Mouse (Mus musculus) liver, embryonic 14.5 days (tissue): ENCODE measurements around the gene Arfgef2. TPM values are rescaled to one million over a fixed set of nuclear protein-coding genes. Genes with fewer than 3 reads are reported as not detected.

Source experiments
- ATAC-seq: fragments of 200-750 bp; cut with Nextera tagmentation; 2 replicates; pipeline ENCODE4 v1.8.0; 2017; ENCODE audit warnings: moderate number of reproducible peaks, mild to moderate bottlenecking, moderate library complexity; ENCODE audit not compliant: insufficient read depth
- DNase-seq, 3 experiments: peaks; one replicate each; pipeline ENCODE4 v3.0.0-alpha.2; 2012 to 2013; ENCODE audit warnings: low read depth in 3 of 3, low spot score in 3 of 3
- H3K27ac ChIP-seq: fragments of 300-500 bp; sonication (generic); 2 replicates; pipeline ENCODE4 v1.5.1; 2014; ENCODE audit warnings: moderate library complexity, mild to moderate bottlenecking, control low read depth, inconsistent platforms
- H3K27me3 ChIP-seq: fragments of 300-500 bp; sonication (generic); 2 replicates; pipeline ENCODE4 v1.6.1; 2014; ENCODE audit warnings: mild to moderate bottlenecking, low read length, moderate library complexity; ENCODE audit not compliant: control insufficient read depth, insufficient read depth
- H3K36me3 ChIP-seq: fragments of 300-500 bp; sonication (generic); replicated peaks from 2 replicates; pipeline ENCODE4 v1.6.1; 2014; ENCODE audit warnings: low read depth; ENCODE audit not compliant: control insufficient read depth, insufficient read depth
- H3K4me1 ChIP-seq, 2 experiments: fragments of 200-500 bp in 1 of 2; fragments of 300-500 bp in 1 of 2; sonication (generic) in 1 of 2; replicated peaks; 2 replicates each; pipeline ENCODE4 v1.6.1; 2012 to 2014; ENCODE audit warnings: antibody characterized with exemption in 1 of 2, inconsistent platforms in 1 of 2, low read length in 1 of 2; ENCODE audit not compliant: control insufficient read depth in 2 of 2, insufficient read depth in 2 of 2
- H3K4me2 ChIP-seq: fragments of 300-500 bp; sonication (generic); 2 replicates; pipeline ENCODE4 v1.6.1; 2014; ENCODE audit warnings: low read depth, mild to moderate bottlenecking, control low read depth, moderate library complexity
- H3K4me3 ChIP-seq, 2 experiments: fragments of 200-500 bp in 1 of 2; fragments of 300-500 bp in 1 of 2; sonication (generic) in 1 of 2; 2 replicates each; pipeline ENCODE4 v1.5.1; 2012 to 2014; ENCODE audit warnings: low read depth in 2 of 2, low read length in 2 of 2, mild to moderate bottlenecking in 2 of 2, control low read depth in 1 of 2, inconsistent platforms in 1 of 2, moderate library complexity in 1 of 2; ENCODE audit not compliant: insufficient read depth in 1 of 2
- H3K9ac ChIP-seq: fragments of 300-500 bp; sonication (generic); replicated peaks from 2 replicates; pipeline ENCODE4 v1.6.1; 2014; ENCODE audit warnings: mild to moderate bottlenecking, control low read depth, moderate library complexity
- H3K9me3 ChIP-seq: fragments of 300-500 bp; sonication (generic); 2 replicates; pipeline ENCODE4 v1.6.1; 2016; ENCODE audit warnings: low read length, mixed read lengths; ENCODE audit not compliant: control insufficient read depth
- CTCF ChIP-seq: IDR thresholded peaks from 2 replicates; pipeline ENCODE4 v1.5.1; 2016; ENCODE audit warnings: antibody characterized with exemption, low read depth, control low read depth
- EP300 ChIP-seq: IDR thresholded peaks from 2 replicates; pipeline ENCODE4 v1.6.1; 2016; ENCODE audit warnings: antibody characterized with exemption, low read depth
- WGBS: fragments of 180-500 bp; shearing (Covaris S2); extraction: QIAGEN DNeasy Blood & Tissue Kit; methylation state at CpG from one replicate; pipeline ENCODE4 v1.1.7; 2014; ENCODE audit not compliant: insufficient replicate concordance; 5-methylcytosine and 5-hydroxymethylcytosine counted together
- polyA plus RNA-seq, 2 experiments: library from polyadenylated mRNA; depleted of rRNA in 1 of 2; stranded (reverse) in 1 of 2; unstranded in 1 of 2; fragments of >200 nt; fragmentation: Nextera tagmentation in 1 of 2; extraction: Ambion mirVana in 1 of 2; gene quantifications; 2 replicates each; pipeline versions ENCODE4 v1.2.1 to v1.2.3; 2012 to 2014

Arfgef2 gene
- polyA plus RNA-seq, 2 experiments = 4.8 to 5.5 TPM

- Histone ChIP-seq H3K4me3 (no peak overlapping the region), H3K9me3 (no peaks in the 10 kb centered on the region; the same call in 1 of the 2 replicates), H3K27ac (no peak overlapping the region), H3K36me3 (peaks cover 39% of the 10 kb centered on the region), H3K4me1 (no peaks in the 10 kb centered on the region), H3K27me3 (no peaks in the 10 kb centered on the region), H3K9ac (no peak overlapping the region), H3K4me2 (no peak overlapping the region)
- 83% methylated on average over 8 of the region's 8 CpGs for WGBS
- TF ChIP-seq CTCF (no peak), EP300 (no peak)
- no peak for DNase-seq
- ATAC-seq = no peak
Measured at GRCm38 (mm10) chr2:166855771-166856170, 50.4 kb downstream of the Arfgef2 start.

DNA sequence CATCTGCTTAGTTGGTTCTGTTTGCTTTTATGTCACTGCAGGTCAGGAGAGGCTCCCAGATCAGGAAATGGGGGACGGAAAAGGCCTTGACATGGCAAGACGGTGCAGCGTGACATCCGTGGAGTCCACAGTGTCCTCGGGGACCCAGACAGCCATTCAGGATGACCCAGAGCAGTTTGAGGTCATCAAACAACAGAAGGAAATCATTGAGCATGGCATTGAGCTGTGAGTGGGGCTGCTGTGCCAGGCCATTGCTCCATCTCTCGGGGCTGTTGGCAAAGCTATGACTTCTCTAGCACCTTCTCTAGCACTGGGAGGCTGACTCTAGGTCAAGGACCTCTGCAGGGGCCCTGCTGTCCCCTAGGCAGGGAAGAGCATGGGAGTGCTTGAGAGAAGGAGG, 51.0 kb downstream of the Arfgef2 start:
- Histone ChIP-seq H3K4me3 (no peak overlapping the region), H3K4me2 (no peak overlapping the region), H3K9me3 (no peaks in the 10 kb centered on the region; the same call in 1 of the 2 replicates), H3K27me3 (no peaks in the 10 kb centered on the region), H3K36me3 (peaks cover 39% of the 10 kb centered on the region), H3K4me1 (no peaks in the 10 kb centered on the region), H3K27ac (no peak overlapping the region), H3K9ac (no peak overlapping the region)
- ATAC-seq (no peak), DNase-seq (no peak)
- no peak for TF ChIP-seq CTCF
- TF ChIP-seq EP300 = no peak
- 81% methylated on average over 6 of the region's 6 CpGs for WGBS

DNA sequence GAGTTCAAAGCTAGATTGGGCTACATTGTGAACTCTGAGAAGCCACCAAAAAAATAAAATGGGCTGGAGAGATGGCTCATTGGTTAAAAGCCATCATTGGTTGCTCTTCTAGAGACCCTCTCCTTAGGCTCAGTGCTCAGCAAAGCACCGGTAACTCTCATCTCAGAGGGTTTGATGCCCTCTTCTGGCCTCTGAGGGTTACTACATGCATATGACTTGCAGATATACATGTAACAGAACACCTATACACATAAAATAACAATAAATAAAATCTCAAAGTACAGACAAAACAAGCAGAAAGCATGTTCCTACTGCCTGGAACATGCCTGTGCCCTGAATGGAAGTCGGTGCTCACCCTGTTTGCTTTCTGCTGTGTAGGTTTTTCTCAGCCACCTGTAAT, 51.7 kb downstream of the Arfgef2 start:
- DNase-seq (peak; percentile 12 to 20 (median 17)), ATAC-seq (no peak)
- no peaks in the 10 kb centered on the region for H3K4me1 ChIP-seq
- no peaks in the 10 kb centered on the region; the same call in 1 of the 2 replicates for H3K9me3 ChIP-seq
- no peak overlapping the region for H3K4me3 ChIP-seq
- no peak overlapping the region for H3K4me2 ChIP-seq
- TF ChIP-seq EP300 = no peak
- peak; percentile 43; the same call in 1 of the 2 replicates for TF ChIP-seq CTCF
- H3K27me3 ChIP-seq = no peaks in the 10 kb centered on the region
- WGBS = 69% methylated on average over 2 of the region's 2 CpGs
- H3K36me3 ChIP-seq = peaks cover 42% of the 10 kb centered on the region
- H3K9ac ChIP-seq = no peak overlapping the region
- no peak overlapping the region for H3K27ac ChIP-seq

- no peak overlapping the region for H3K27ac ChIP-seq
- 82% methylated on average over 7 of the region's 7 CpGs for WGBS
- ATAC-seq (no peak), DNase-seq (no peak)
- H3K9me3 ChIP-seq = no peaks in the 10 kb centered on the region
- TF ChIP-seq EP300 (no peak), CTCF (no peak)
- H3K36me3 ChIP-seq = peaks cover 26% of the 10 kb centered on the region
- no peak overlapping the region for H3K4me3 ChIP-seq
- no peak overlapping the region for H3K9ac ChIP-seq
- no peaks in the 10 kb centered on the region for H3K4me1 ChIP-seq
- no peaks in the 10 kb centered on the region for H3K27me3 ChIP-seq
- H3K4me2 ChIP-seq = no peak overlapping the region
Measured at GRCm38 (mm10) chr2:166859214-166859613, 53.8 kb downstream of the Arfgef2 start.

DNA sequence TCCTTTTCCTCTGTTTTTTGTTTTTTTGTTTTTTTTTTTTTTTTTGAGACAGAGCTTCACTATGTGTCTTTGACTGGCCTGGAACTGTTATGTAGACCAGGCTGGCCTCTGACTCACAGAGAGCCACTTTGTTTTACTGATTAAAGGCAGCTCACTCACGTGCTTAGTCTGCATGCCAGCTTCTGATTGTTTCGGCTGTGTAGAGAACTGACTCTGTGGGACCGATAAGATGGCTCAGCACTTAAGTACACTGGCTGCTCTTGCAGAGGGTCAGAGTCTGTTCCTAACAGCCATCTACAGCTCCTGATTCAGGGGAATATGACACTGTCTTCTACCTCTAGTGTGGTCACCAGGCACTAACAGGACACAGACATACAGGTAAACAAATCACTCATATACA, 57.1 kb downstream of the Arfgef2 start:
- Histone ChIP-seq H3K36me3 (peaks cover 29% of the 10 kb centered on the region), H3K9ac (no peak overlapping the region), H3K9me3 (no peaks in the 10 kb centered on the region), H3K27me3 (no peaks in the 10 kb centered on the region), H3K4me1 (no peaks in the 10 kb centered on the region), H3K4me3 (no peak overlapping the region), H3K27ac (no peak overlapping the region), H3K4me2 (no peak overlapping the region)
- TF ChIP-seq CTCF (no peak), EP300 (no peak)
- WGBS = 76% methylated on average over 3 of the region's 3 CpGs
- DNase-seq (no peak), ATAC-seq (no peak)
